Mouse (Mus musculus) ZHBTc4 (cell line): ENCODE measurements at regions not wholly inside any gene's neighbourhood (a gene's known extent, or its start where the extent isn't known, plus 50 kb on each side); places are given as distances from the start of the nearest gene placed in this dataset.

Source experiments
- DNase-seq: peaks from one replicate; pipeline ENCODE4 v3.0.0-alpha.2; 2011; ENCODE audit warnings: low read depth, low spot score

GRCm38 (mm10) chr16:23680434-23680833 lies 159.8 kb upstream of the Masp1 start:
- no peak for DNase-seq

GRCm38 (mm10) chr16:23672375-23672774 lies 151.8 kb upstream of the Masp1 start:
- no peak for DNase-seq

- DNase-seq = no peak
Measured at GRCm38 (mm10) chr16:23670161-23670560, 149.5 kb upstream of the Masp1 start.

- no peak for DNase-seq
Measured at GRCm38 (mm10) chr16:23669651-23670050, 149.0 kb upstream of the Masp1 start.
